Mouse (Mus musculus): ENCODE measurements at regions not wholly inside any gene's neighbourhood (a gene's known extent, or its start where the extent isn't known, plus 50 kb on each side); places are given as distances from the start of the nearest gene placed in this dataset.

GRCm38 (mm10) chr15:58718282-58718681, 170.8 kb upstream of the Gm49356 start:
- no peak for DNase-seq (ENCODE audit: low read depth)

GRCm38 (mm10) chr15:58719410-58719809, 169.7 kb upstream of the Gm49356 start:
- no peak for DNase-seq (ENCODE audit: low read depth)

- peak; percentile 28 for DNase-seq (ENCODE audit: low read depth)
Observed at GRCm38 (mm10) chr15:58727041-58727440, 162.1 kb upstream of the Gm49356 start.

DNA sequence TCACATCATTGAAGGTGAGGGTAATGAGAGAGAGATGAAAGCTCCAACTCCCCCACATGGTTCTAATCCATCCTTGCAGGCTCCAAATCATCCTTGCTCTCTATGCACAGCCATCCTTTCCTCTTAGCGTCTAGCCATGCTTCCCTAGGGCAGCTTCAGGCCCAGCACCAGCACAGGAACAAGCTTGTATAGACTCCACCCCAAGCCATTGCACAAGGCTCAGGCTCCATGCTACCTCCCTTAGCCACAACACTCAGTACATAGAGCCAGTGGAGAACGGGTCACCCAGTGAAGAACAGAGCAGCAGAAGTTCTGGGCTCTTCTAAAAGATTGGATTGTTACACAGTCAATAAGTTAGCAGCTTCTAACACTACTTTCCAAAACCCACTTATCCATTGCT, 160.8 kb upstream of the Gm49356 start:
- DNase-seq (ENCODE audit: low read depth) = no peak

GRCm38 (mm10) chr15:58730861-58731260, 158.2 kb upstream of the Gm49356 start:
- DNase-seq (ENCODE audit: low read depth) = no peak

DNA sequence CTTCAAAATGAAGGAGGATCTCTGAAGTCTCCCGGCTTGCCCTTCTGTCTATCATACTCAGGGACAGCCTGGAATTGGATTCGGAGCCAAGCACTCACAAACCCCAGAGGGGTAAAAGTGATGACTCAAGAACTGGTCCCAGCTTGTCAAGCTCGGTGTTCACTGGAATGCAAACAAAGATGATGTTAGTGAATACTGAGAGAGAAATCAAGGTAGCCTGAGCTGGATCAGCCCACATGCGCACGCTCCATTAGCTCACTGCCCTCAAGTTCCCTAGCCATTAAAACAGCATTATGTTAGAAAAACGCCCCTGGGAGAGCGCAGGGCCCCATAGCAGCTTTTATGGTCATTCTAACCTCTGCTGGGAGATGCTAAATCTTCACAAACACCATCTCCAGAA, 157.8 kb upstream of the Gm49356 start:
- DNase-seq (ENCODE audit: low read depth) = no peak

DNA sequence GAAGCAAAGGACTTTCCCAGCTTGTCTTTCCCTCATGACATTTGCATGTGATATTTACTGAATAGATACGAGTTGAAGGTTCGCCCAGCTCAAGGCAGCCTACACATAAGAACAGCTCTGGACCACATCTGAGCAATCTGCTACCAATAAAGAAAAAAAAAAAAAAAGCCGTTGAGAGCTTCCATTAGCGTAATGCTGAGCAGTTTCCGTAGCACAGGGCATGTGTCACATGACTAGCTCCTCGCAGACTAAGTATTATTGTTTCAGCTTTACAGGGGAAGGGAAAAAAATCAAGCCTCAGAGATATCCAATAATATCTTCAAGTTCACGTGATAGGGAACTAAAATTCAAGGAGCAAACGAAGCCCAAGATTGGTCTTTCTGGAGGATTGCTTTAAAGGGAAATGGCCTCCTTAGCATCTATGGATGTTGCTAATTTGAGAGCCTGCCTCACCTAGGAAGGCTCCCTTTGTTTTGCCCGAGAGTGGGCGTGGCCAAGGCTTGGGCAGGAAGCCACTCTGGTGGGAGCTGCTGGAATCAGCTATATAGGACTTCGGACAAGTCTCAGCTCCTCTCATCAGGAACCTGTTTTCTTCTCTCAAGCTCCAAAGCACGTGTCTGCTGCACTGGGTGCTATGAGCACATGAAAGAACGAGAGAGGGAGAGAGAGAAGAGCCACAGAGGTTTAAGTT, 157.0 kb upstream of the Gm49356 start:
- no peak for DNase-seq (ENCODE audit: low read depth)
